Mouse (Mus musculus) ES-Bruce4 (cell line): ENCODE measurements around the gene Srarp. TPM values are rescaled to one million over a fixed set of nuclear protein-coding genes. Genes with fewer than 3 reads are reported as not detected.

ENCODE experiments used
- H3K27ac ChIP-seq: 2 replicates; pipeline ENCODE4 v1.5.1; 2012; ENCODE audit warnings: low read length, inconsistent platforms; ENCODE audit not compliant: insufficient read depth
- H3K27me3 ChIP-seq: 2 replicates; pipeline ENCODE4 v1.6.1; 2012; ENCODE audit warnings: mild to moderate bottlenecking, low read length, inconsistent platforms; ENCODE audit not compliant: control insufficient read depth, poor library complexity, insufficient read depth, severe bottlenecking
- H3K36me3 ChIP-seq: 2 replicates; pipeline ENCODE4 v1.6.1; 2012; ENCODE audit warnings: inconsistent platforms, mild to moderate bottlenecking, low read length, moderate library complexity; ENCODE audit not compliant: control insufficient read depth, poor library complexity, insufficient read depth, severe bottlenecking
- H3K4me1 ChIP-seq: one replicate; pipeline ENCODE4 v1.8.1; 2011; ENCODE audit warnings: low read length; ENCODE audit not compliant: control insufficient read depth, insufficient read depth
- H3K4me3 ChIP-seq: 2 replicates; pipeline ENCODE4 v1.5.1; 2011; ENCODE audit warnings: low read depth, mild to moderate bottlenecking, low read length
- H3K9ac ChIP-seq: 2 replicates; pipeline ENCODE4 v1.6.1; 2012; ENCODE audit warnings: low read depth, mild to moderate bottlenecking, inconsistent platforms; ENCODE audit not compliant: poor library complexity, severe bottlenecking
- H3K9me3 ChIP-seq: replicated peaks from 2 replicates; pipeline ENCODE4 v1.6.1; 2012; ENCODE audit warnings: mild to moderate bottlenecking, low read length, inconsistent platforms; ENCODE audit not compliant: control insufficient read depth, poor library complexity, insufficient read depth, severe bottlenecking
- CTCF ChIP-seq: IDR thresholded peaks from one replicate; pipeline ENCODE4 v1.8.1; 2011; ENCODE audit warnings: low read depth, low read length
- EP300 ChIP-seq: IDR thresholded peaks from 2 replicates; pipeline ENCODE4 v1.6.1; 2011; ENCODE audit warnings: low read depth, low read length; ENCODE audit not compliant: insufficient read depth
- POLR2A ChIP-seq: IDR thresholded peaks from one replicate; pipeline ENCODE4 v1.8.1; 2011; ENCODE audit warnings: low read length; ENCODE audit not compliant: insufficient read depth
- polyA plus RNA-seq: library from polyadenylated mRNA; stranded (reverse); fragments of >200 nt; gene quantifications from 2 replicates; pipeline ENCODE4 v1.2.4, GENCODE M21; 2011; ENCODE audit warnings: low read depth; ENCODE audit not compliant: missing spikeins, insufficient read depth, insufficient read length

Srarp gene
- polyA plus RNA-seq, 1 experiment = not detected

DNA sequence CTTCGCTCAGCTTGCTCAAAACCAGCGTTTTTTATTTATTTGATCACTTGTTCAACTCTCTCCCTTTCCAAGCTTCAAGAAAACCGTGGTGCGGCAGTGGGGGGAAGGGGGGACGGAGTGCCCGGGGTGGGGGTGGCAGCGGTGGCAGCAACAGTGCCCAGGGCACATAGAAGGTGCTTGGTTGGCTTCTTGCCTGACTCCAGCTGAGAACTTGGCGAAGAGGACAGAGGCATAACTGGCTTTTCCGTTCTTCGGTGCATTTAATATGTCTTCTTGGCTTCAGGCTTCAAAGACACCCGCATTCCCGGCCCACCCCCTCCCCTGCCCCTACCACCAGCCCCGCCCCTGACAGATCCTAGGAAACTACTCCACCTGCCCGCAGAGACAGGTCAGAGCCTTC, 3.2 kb downstream of the Srarp start:
- Histone ChIP-seq H3K36me3 (no peaks in the 10 kb centered on the region), H3K9me3 (no peaks in the 10 kb centered on the region), H3K27me3 (no peaks in the 10 kb centered on the region), H3K4me1 (peaks cover 3% of the 10 kb centered on the region), H3K4me3 (no peak overlapping the region), H3K9ac (no peak overlapping the region), H3K27ac (no peak overlapping the region)
- TF ChIP-seq CTCF (no peak), POLR2A (no peak), EP300 (no peak)

DNA sequence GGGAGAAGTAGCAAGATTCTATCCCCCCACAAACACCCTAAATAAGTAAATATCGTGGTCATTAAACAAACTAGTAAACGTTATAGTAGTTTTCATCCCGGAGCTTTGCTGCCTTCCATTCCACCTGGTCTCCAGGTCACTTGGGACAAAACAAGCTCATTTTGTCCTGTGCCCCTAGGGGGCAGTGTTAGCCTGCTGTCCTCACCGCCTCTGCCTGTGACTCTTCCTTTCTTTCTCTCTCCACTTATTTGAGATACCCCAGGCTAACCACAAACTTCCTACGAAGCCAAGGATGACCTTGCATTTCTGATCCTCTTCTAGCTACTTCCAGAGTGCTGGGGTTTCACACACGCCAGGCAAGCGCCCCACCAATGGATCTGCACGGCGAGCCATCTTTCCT, 4.9 kb downstream of the Srarp start:
- no peak overlapping the region for H3K4me3 ChIP-seq
- H3K27me3 ChIP-seq = no peaks in the 10 kb centered on the region
- H3K9me3 ChIP-seq = no peaks in the 10 kb centered on the region
- peaks cover 3% of the 10 kb centered on the region for H3K4me1 ChIP-seq
- H3K36me3 ChIP-seq = no peaks in the 10 kb centered on the region
- H3K27ac ChIP-seq = no peak overlapping the region
- no peak overlapping the region for H3K9ac ChIP-seq
- peak; percentile 89 for TF ChIP-seq CTCF
- no peak for TF ChIP-seq POLR2A
- TF ChIP-seq EP300 = no peak

GRCm38 (mm10) chr4:141429847-141430246, 6.1 kb downstream of the Srarp start:
- TF ChIP-seq CTCF = peak; percentile 86
- no peak for TF ChIP-seq EP300
- no peak for TF ChIP-seq POLR2A
- Histone ChIP-seq H3K36me3 (no peaks in the 10 kb centered on the region), H3K9ac (no peak overlapping the region), H3K4me1 (peaks cover 3% of the 10 kb centered on the region), H3K4me3 (no peak overlapping the region), H3K27ac (no peak overlapping the region), H3K9me3 (no peaks in the 10 kb centered on the region), H3K27me3 (no peaks in the 10 kb centered on the region)

- Histone ChIP-seq H3K9me3 (no peaks in the 10 kb centered on the region), H3K27me3 (no peaks in the 10 kb centered on the region), H3K27ac (no peak overlapping the region), H3K4me3 (no peak overlapping the region), H3K4me1 (peaks cover 3% of the 10 kb centered on the region), H3K36me3 (no peaks in the 10 kb centered on the region), H3K9ac (no peak overlapping the region)
- TF ChIP-seq POLR2A (no peak), CTCF (no peak), EP300 (no peak)
These were observed 6.5 kb downstream of the Srarp start for GRCm38 (mm10) chr4:141429381-141429780.

DNA sequence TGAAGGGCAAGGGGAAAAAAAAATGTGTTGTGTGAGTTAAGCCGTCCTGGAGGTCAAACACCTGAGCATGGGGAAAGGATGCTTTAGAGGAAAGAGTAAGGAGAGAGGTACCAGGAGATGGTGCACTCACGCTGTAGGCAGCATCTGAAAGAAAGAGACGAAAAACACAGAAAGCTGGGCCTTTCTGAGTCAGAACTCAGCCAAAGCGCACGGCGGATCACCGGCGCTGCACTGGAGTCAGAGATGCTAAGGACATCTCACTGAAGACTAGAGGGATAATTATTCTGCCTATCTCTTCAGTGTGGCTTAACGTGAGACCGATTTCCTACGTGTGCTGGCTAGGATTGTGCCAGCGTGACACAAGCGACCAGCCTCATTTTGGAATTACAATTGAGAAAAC, 8.0 kb downstream of the Srarp start:
- H3K27ac ChIP-seq = no peak overlapping the region
- H3K9me3 ChIP-seq = no peaks in the 10 kb centered on the region
- H3K27me3 ChIP-seq = no peaks in the 10 kb centered on the region
- H3K9ac ChIP-seq = no peak overlapping the region
- H3K4me1 ChIP-seq = no peaks in the 10 kb centered on the region
- no peaks in the 10 kb centered on the region for H3K36me3 ChIP-seq
- TF ChIP-seq CTCF = no peak
- TF ChIP-seq EP300 = no peak
- no peak for TF ChIP-seq POLR2A
- no peak overlapping the region for H3K4me3 ChIP-seq

GRCm38 (mm10) chr4:141426796-141427745, 8.8 kb downstream of the Srarp start:
- H3K36me3 ChIP-seq = no peaks in the 10 kb centered on the region
- H3K27me3 ChIP-seq = no peaks in the 10 kb centered on the region
- no peaks in the 10 kb centered on the region for H3K9me3 ChIP-seq

More at GRCm38 (mm10) chr4:141426796-141427745, 8.8 kb downstream of the Srarp start:
- no peak overlapping the region for H3K27ac ChIP-seq
- no peak overlapping the region for H3K4me3 ChIP-seq
- H3K4me1 ChIP-seq = no peaks in the 10 kb centered on the region
- H3K9ac ChIP-seq = no peak overlapping the region
- TF ChIP-seq POLR2A = no peak
- TF ChIP-seq CTCF = no peak
- no peak for TF ChIP-seq EP300
